Mouse (Mus musculus) heart, adult 2 months (tissue): Measurements from ENCODE around the gene Tmem210.

Experiments used
- CTCF ChIP-seq: fragments of 200-600 bp; IDR thresholded peaks from 2 replicates; pipeline ENCODE4 v1.8.1; 2022; ENCODE audit warnings: antibody characterized with exemption, mild to moderate bottlenecking, moderate library complexity
- EP300 ChIP-seq: fragments of 200-500 bp; IDR thresholded peaks from 2 replicates; pipeline ENCODE4 v1.6.1; 2011; ENCODE audit warnings: low read depth, low read length, control low read depth; ENCODE audit not compliant: insufficient read depth

DNA sequence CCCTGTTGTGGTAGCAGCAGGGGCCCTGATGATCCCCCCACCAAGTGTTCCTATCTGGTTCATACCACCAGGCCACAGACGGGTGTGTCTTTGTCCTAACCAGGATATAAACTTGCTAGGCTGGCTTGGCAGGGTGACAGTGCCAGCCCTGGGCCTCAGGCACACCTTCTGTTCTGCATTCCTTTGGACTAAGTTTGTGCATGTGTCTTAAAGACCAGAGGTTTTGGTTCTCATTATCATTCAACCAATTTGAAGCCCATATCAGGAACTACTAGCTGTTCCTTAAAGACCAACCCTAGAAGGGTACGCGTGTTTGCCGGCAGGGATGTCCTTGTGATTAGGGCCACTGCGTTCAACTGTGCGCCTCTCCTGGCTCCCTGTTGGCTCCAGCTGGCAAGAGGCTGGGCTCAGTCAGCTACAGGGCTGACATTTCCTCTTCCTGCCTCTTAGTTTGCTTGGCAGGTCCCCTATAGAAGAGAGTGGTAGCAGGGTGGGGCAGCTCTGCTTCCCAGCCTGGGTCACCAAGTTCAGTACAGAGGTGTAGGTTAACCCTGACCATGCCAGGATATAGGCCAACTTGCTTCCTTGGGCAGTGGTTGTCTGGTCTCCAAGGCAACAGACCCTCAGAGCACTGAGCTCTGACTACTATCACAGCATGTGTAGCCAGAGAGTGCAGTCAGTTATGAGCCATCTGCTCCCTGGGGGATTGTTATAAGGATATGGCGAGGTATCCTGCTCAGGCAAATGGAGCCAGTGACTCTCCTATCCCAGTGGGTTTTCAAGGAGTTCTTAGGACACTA lies 908 bp upstream of the Tmem210 start:
- TF ChIP-seq CTCF (no peak), EP300 (no peak)
